Mouse (Mus musculus) thymus, adult 2 months (tissue): Measurements from ENCODE around the gene Gm10260.

Experiments
- CTCF ChIP-seq: fragments of 200-500 bp; IDR thresholded peaks from 2 replicates; pipeline ENCODE4 v1.5.1; 2012; ENCODE audit warnings: mild to moderate bottlenecking, control low read depth, low read length, moderate library complexity, borderline replicate concordance; ENCODE audit not compliant: control insufficient read depth, poor library complexity, insufficient read depth; ENCODE audit errors: extremely low read depth
- POLR2A ChIP-seq: fragments of 200-500 bp; IDR thresholded peaks from 2 replicates; pipeline ENCODE4 v1.6.1; 2012; ENCODE audit warnings: mild to moderate bottlenecking, low read length, control low read depth, moderate library complexity; ENCODE audit not compliant: control insufficient read depth, poor library complexity, insufficient read depth; ENCODE audit errors: extremely low read depth

DNA sequence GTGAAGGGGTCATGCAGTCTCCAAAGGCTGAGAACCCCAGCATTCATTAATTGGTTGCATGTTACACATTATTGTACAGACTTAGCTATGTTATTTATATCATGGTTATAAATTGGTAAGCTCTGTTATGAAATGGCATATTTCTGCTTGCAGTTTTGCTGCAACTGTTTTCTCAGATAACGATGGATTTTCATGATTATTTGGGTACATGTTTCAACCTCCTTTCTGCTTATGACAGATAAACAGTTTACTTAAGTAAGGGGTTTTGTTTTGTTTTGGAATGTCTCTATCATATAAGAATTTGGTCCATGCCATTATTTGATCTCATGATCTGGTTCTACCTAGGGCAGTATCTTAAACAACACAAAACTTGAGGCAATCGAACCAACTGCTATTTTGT is 5.5 kb upstream of the Gm10260 start:
- TF ChIP-seq CTCF (no peak), POLR2A (no peak)
